Mouse (Mus musculus): Measurements from ENCODE around the gene Polr1b.

The Polr1b gene

GRCm38 (mm10) chr2:129100784-129101310 lies at the start of gene Polr1b:
Gene Polr1b, plus strand, starts transcription at chr2:129100995.
- ChIA-PET CTCF (interaction anchor here in 3 of 4 experiments (0.6 to 2.0 kb wide), 3 partner anchors 32 to 157 kb away, joined by 3 to 10 read pairs (median 5); no protein-coding TSS in a partner anchor), POLR2A (interaction anchor here (0.6 to 25.6 kb wide), 52 partner anchors 8 to 283 kb away, joined by 3 to 468 read pairs (median 4); partner anchors contain the start of genes Chchd5 (in 3 of the 4), Ttl (in 3 of the 4), Slc20a1 (in 2 of the 4) and Tmem87b (in 2 of the 4))

- ChIA-PET POLR2A (interaction anchor here in 2 of 4 experiments (0.5 to 1.5 kb wide), 7 partner anchors 13 to 217 kb away, joined by 3 to 5 read pairs (median 4); partner anchors contain the start of gene Ttl (in 1 of the 2)), CTCF (no interaction called here)
Observed at GRCm38 (mm10) chr2:129052451-129052983, 48.3 kb upstream of the Polr1b start.

GRCm38 (mm10) chr2:129055741-129056140 lies 45.1 kb upstream of the Polr1b start:
- POLR2A ChIA-PET: no interaction called here
- CTCF ChIA-PET: interaction anchor here in 2 of 4 experiments (0.6 to 1.6 kb wide), 2 partner anchors 107 to 349 kb away, joined by 3 to 4 read pairs; no protein-coding TSS in a partner anchor

GRCm38 (mm10) chr2:129056597-129056996 lies 44.2 kb upstream of the Polr1b start:
- ChIA-PET CTCF (interaction anchor here in 2 of 4 experiments (0.8 to 1.9 kb wide), 2 partner anchors 107 to 108 kb away, joined by 3 to 4 read pairs; no protein-coding TSS in a partner anchor), POLR2A (interaction anchor here in 2 of 4 experiments (0.9 to 1.8 kb wide), 8 partner anchors 9 to 357 kb away, joined by 3 to 15 read pairs (median 4); partner anchors contain the start of gene Ttl (in 2 of the 2))

- ChIA-PET POLR2A (interaction anchor here in 3 of 4 experiments (0.6 to 1.8 kb wide), 18 partner anchors 9 to 358 kb away, joined by 3 to 15 read pairs (median 4); partner anchors contain the start of genes Slc20a1 (in 2 of the 3), Ttl (in 2 of the 3) and Vinac1 (in 1 of the 3)), CTCF (interaction anchor here in 3 of 4 experiments (0.5 to 1.9 kb wide), 5 partner anchors 11 to 1695 kb away, joined by 3 to 9 read pairs (median 5); no protein-coding TSS in a partner anchor)
Observed at GRCm38 (mm10) chr2:129057256-129057655, 43.5 kb upstream of the Polr1b start.

GRCm38 (mm10) chr2:129057920-129058361 lies 42.9 kb upstream of the Polr1b start:
- POLR2A ChIA-PET: interaction anchor here (0.6 to 1.8 kb wide), 22 partner anchors 8 to 603 kb away, joined by 3 to 15 read pairs (median 3); partner anchors contain the start of genes Slc20a1 (in 2 of the 4), Ttl (in 2 of the 4), Chchd5 (in 1 of the 4) and Vinac1 (in 1 of the 4)

GRCm38 (mm10) chr2:129061456-129062059 lies 39.2 kb upstream of the Polr1b start:
- POLR2A ChIA-PET: interaction anchor here (0.6 to 1.9 kb wide), 35 partner anchors 10 to 1218 kb away, joined by 3 to 14 read pairs (median 4); partner anchors contain the start of genes Slc20a1 (in 3 of the 4), Tmem87b (in 2 of the 4), Gm10762 (in 1 of the 4) and Polr1b (in 1 of the 4)
- CTCF ChIA-PET: interaction anchor here in 3 of 4 experiments (1.0 to 1.3 kb wide), 4 partner anchors 113 to 197 kb away, joined by 3 read pairs; no protein-coding TSS in a partner anchor

More at GRCm38 (mm10) chr2:129057920-129058361, 42.9 kb upstream of the Polr1b start:
- CTCF ChIA-PET: interaction anchor here in 2 of 4 experiments (0.6 to 1.9 kb wide), 3 partner anchors 11 to 201 kb away, joined by 3 to 5 read pairs (median 4); no protein-coding TSS in a partner anchor

GRCm38 (mm10) chr2:129065437-129066282 lies 35.1 kb upstream of the Polr1b start, which contains the start of gene Ttl:
Gene Ttl, plus strand, starts transcription at chr2:129065942.
- ChIA-PET CTCF (interaction anchor here in 3 of 4 experiments (0.8 to 1.7 kb wide), 5 partner anchors 13 to 193 kb away, joined by 3 to 6 read pairs (median 3); no protein-coding TSS in a partner anchor), POLR2A (interaction anchor here (0.5 to 3.5 kb wide), 81 partner anchors 8 to 1223 kb away, joined by 3 to 24 read pairs (median 4); partner anchors contain the start of genes Chchd5 (in 3 of the 4), Polr1b (in 3 of the 4), Slc20a1 (in 3 of the 4) and Tmem87b (in 2 of the 4))

GRCm38 (mm10) chr2:129066326-129066725 lies 34.5 kb upstream of the Polr1b start:
- POLR2A ChIA-PET: interaction anchor here (0.6 to 3.5 kb wide), 62 partner anchors 9 to 1223 kb away, joined by 3 to 24 read pairs (median 5); partner anchors contain the start of genes Chchd5 (in 3 of the 4), Polr1b (in 3 of the 4), Slc20a1 (in 3 of the 4) and Vinac1 (in 2 of the 4)
- CTCF ChIA-PET: interaction anchor here in 3 of 4 experiments (0.8 to 1.7 kb wide), 5 partner anchors 12 to 192 kb away, joined by 3 to 6 read pairs (median 3); no protein-coding TSS in a partner anchor

GRCm38 (mm10) chr2:129070296-129070695 lies 30.5 kb upstream of the Polr1b start:
- CTCF ChIA-PET: no interaction called here
- POLR2A ChIA-PET: interaction anchor here in 2 of 4 experiments (0.6 to 1.0 kb wide), 2 partner anchors 24 to 224 kb away, joined by 3 to 10 read pairs; no protein-coding TSS in a partner anchor

- CTCF ChIA-PET: interaction anchor here in 3 of 4 experiments (0.6 to 2.1 kb wide), 15 partner anchors 10 to 974 kb away, joined by 3 to 6 read pairs (median 3); partner anchors contain the start of gene Ttl (in 2 of the 3)
Observed at GRCm38 (mm10) chr2:129078313-129078712, 22.5 kb upstream of the Polr1b start.

GRCm38 (mm10) chr2:129079194-129079593 lies 21.6 kb upstream of the Polr1b start:
- POLR2A ChIA-PET: interaction anchor here in 3 of 4 experiments (0.6 to 2.1 kb wide), 11 partner anchors 13 to 184 kb away, joined by 3 to 17 read pairs (median 4); partner anchors contain the start of genes Ttl (in 2 of the 3) and Polr1b (in 1 of the 3)

More at GRCm38 (mm10) chr2:129078313-129078712, 22.5 kb upstream of the Polr1b start:
- POLR2A ChIA-PET: interaction anchor here in 3 of 4 experiments (0.6 to 2.1 kb wide), 14 partner anchors 10 to 185 kb away, joined by 3 to 17 read pairs (median 4); partner anchors contain the start of genes Ttl (in 2 of the 3) and Polr1b (in 1 of the 3)

GRCm38 (mm10) chr2:129081097-129081496 lies 19.7 kb upstream of the Polr1b start:
- CTCF ChIA-PET: no interaction called here

More at GRCm38 (mm10) chr2:129079194-129079593, 21.6 kb upstream of the Polr1b start:
- CTCF ChIA-PET: interaction anchor here in 2 of 4 experiments (0.6 to 2.1 kb wide), 7 partner anchors 13 to 975 kb away, joined by 3 to 6 read pairs (median 3); partner anchors contain the start of gene Ttl (in 1 of the 2)

GRCm38 (mm10) chr2:129083514-129083913 lies 17.3 kb upstream of the Polr1b start:
- ChIA-PET POLR2A (interaction anchor here in 2 of 4 experiments (0.8 to 0.9 kb wide), 2 partner anchors 16 to 18 kb away, joined by 3 to 4 read pairs; no protein-coding TSS in a partner anchor), CTCF (interaction anchor here in 1 of 4 experiments (0.7 kb wide), 1 partner anchor 11 kb away, joined by 4 read pairs; no protein-coding TSS in a partner anchor)

More at GRCm38 (mm10) chr2:129081097-129081496, 19.7 kb upstream of the Polr1b start:
- POLR2A ChIA-PET: interaction anchor here in 2 of 4 experiments (0.6 to 1.5 kb wide), 5 partner anchors 20 to 1098 kb away, joined by 3 to 4 read pairs (median 3); partner anchors contain the start of genes Chchd5 (in 1 of the 2), Polr1b (in 1 of the 2) and Snrpb (in 1 of the 2)

- CTCF ChIA-PET: interaction anchor here in 1 of 4 experiments (0.6 kb wide), 1 partner anchor 168 kb away, joined by 3 read pairs; no protein-coding TSS in a partner anchor
Observed at GRCm38 (mm10) chr2:129084959-129085358, 15.8 kb upstream of the Polr1b start.

More at GRCm38 (mm10) chr2:129084959-129085358, 15.8 kb upstream of the Polr1b start:
- POLR2A ChIA-PET: interaction anchor here in 2 of 4 experiments (0.8 to 1.8 kb wide), 2 partner anchors 24 to 160 kb away, joined by 3 read pairs; no protein-coding TSS in a partner anchor
